Mouse (Mus musculus) kidney, adult 2 months (tissue): ENCODE measurements around the gene Emcn.

Experiments
- CTCF ChIP-seq: fragments of 200-500 bp; conservative IDR thresholded peaks from 2 replicates; pipeline ENCODE4 v1.5.1; 2011; ENCODE audit warnings: low read depth, mild to moderate bottlenecking, control low read depth, low read length, moderate library complexity, mixed read lengths; ENCODE audit not compliant: insufficient read depth, insufficient read length
- POLR2A ChIP-seq: fragments of 200-500 bp; IDR thresholded peaks from one replicate; pipeline ENCODE4 v1.6.1; 2011; ENCODE audit warnings: low read depth, low read length, control low read depth

DNA sequence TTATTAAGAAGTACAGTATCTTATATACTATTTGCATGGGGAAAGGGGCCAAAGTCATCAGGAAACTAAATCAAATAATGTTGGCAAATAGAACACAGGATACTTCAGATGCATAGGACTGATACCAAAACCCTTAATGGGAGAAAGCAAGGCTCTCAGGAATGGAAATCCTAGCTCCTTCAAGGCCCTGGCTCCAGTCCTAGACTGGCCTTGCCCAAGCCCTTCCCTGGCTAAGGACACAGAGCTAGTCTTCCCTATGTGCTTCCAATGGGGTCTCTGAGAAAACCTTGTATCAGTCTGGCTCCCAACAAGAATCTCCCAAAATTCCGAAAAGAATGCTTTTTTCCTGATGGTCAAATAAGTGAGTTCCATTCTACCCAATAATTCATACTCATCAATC, 126.5 kb downstream of the Emcn start:
- TF ChIP-seq CTCF (no peak), POLR2A (no peak)
